Mouse (Mus musculus): Measurements from ENCODE around the gene Uvrag. TPM values are rescaled to one million over a fixed set of nuclear protein-coding genes. Genes with fewer than 3 reads are reported as not detected.
A peak's percentile ranks its signal among the peaks of the same experiment; 100 is the strongest.

Uvrag gene
- total RNA-seq, 4 experiments from 2014 or later, result 17.5 to 22.1 (median 20.3) TPM

DNA sequence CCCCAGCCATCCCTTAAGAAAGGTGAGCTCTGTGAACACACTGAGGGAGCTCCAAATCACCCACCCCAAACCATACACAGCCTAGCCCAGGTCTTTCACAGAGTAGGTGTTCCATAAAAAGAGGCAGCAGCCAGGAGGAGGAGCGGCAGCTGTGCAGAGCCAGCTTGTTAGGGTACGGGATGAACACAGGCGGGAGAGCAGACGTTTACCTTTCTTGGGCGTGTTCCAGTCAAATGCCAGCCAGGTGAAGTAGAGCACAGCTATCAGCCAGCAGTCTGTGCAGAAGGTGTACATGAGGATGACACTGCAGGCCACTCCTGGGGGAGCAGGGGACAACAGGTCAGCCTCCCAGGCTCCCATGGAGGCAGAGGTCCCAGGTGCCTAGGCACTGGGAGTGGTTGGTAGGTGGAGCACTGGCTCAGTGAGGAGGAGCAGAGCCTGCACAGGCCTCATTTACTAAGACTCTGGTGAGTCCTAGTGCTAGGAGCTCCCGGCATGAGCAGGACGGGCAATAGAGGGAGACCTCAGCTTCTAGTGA, 24.0 kb upstream of the Uvrag start:
- no peak for DNase-seq (ENCODE audit: low spot score)

DNA sequence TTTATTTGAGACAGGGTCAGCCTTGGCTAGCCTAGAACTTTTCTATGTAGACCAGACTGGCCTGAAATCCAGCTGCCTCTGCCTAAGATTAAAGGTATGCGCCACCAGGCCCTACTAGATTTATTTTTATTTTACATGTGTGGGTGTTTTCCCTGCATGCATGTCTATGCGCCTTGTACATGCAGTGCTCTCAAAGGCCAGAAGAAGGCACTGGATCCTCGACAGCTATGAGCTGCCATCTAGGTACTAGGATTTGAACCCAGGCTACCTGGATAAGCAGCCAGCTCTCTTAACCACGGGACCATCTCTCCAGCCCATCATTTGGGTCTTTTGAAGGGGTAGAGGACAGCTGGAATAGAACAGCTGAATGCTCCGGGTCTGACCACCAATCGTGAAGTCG, 21.5 kb upstream of the Uvrag start:
- DNase-seq (ENCODE audit: low spot score), result no peak

- DNase-seq (ENCODE audit: low spot score), result no peak
Observed at GRCm38 (mm10) chr7:99161961-99162360, 21.0 kb upstream of the Uvrag start.

DNA sequence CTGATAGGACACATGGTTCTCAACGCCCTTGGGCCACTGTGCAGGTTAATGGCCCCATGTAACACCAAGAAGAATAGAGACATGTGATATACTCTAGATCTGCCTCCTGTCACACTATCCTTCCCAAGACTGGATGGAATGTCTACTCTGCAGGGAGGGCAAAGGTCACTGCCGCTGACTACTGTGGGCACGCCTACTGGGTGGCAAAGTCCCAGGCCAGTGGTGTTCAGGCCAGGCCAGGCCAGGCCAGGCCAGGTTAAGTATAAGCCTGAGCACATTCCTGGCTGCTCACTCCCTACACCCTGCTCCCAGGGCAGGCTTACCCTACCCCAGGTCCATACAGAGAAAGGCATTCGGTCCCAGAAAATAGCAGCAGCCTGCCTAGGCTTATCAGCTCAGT, 20.6 kb upstream of the Uvrag start:
- peak; percentile 47 for DNase-seq (ENCODE audit: low spot score)

GRCm38 (mm10) chr7:99160995-99161394, 20.1 kb upstream of the Uvrag start:
- no peak for DNase-seq (ENCODE audit: low spot score)

GRCm38 (mm10) chr7:99159446-99159845, 18.5 kb upstream of the Uvrag start:
- DNase-seq (ENCODE audit: low spot score), result peak; percentile 33

DNA sequence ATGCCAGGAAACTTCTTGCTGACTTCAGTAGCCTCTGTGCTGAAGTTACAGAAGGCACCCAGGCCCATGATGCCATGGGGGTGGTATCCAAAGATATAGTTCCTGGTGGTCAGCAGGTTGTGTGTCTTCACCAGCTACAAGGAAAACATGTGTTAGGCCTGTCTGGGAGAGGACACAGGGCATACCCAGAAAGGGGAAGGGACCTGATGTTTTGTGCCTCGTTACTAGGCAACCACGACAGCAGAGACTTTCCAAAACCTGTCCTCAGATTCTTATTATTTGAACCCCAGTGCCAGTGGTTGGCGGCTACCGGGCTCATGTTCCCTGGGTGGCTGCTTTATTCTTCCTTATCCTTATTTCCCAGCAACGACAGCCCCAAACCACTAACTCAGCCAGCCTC, 18.0 kb upstream of the Uvrag start:
- DNase-seq (ENCODE audit: low spot score), result no peak

GRCm38 (mm10) chr7:99158011-99158410, 17.1 kb upstream of the Uvrag start:
- DNase-seq (ENCODE audit: low spot score), result no peak

DNA sequence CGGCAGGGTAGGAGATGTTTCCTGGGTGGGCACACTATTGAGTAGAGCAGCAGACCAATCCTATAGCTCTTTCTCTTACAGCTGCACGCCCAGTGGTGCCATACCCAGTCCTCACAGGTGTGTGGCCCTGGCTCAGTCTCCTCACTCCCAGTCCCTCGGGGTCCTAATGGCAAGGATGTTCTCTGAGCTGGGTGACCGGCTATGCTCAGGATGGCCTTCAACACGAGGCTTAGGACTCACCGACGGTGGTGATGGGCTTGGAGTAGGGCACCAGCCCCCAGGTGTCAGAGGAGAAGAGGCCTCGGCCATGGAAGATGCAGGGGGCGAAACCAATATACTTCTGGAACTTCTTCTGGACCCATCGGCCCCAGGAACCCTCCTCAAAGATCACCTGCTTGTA, 15.8 kb upstream of the Uvrag start:
- no peak for DNase-seq (ENCODE audit: low spot score)

GRCm38 (mm10) chr7:99155311-99156289, 14.7 kb upstream of the Uvrag start:
- no peak for DNase-seq (ENCODE audit: low spot score)

- no peak for DNase-seq (ENCODE audit: low spot score)
Observed at GRCm38 (mm10) chr7:99154648-99155151, 13.8 kb upstream of the Uvrag start.

- DNase-seq (ENCODE audit: low spot score), result no peak
Observed at GRCm38 (mm10) chr7:99153686-99154202, 12.8 kb upstream of the Uvrag start.

- no peak for DNase-seq (ENCODE audit: low spot score)
Observed at GRCm38 (mm10) chr7:99152756-99153155, 11.8 kb upstream of the Uvrag start.

DNA sequence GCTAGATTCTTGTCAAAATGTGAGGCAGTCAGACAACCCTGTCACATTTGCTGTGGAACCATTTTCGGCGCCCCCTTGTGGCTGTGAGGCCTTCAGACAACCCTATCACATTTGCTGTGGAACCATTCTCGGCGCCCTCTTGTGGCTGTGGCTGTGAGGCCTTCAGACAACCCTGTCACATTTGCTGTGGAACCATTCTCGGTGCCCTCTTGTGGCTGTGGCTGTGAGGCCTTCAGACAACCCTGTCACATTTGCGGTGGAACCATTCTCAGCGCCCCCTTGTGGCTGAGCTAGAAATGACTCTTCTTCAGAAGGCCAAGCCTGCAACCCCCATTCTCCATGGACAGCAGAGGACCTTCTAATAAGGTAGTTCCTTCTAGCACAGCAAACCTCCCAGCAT, 10.4 kb upstream of the Uvrag start:
- peak; percentile 96 for DNase-seq (ENCODE audit: low spot score)

DNA sequence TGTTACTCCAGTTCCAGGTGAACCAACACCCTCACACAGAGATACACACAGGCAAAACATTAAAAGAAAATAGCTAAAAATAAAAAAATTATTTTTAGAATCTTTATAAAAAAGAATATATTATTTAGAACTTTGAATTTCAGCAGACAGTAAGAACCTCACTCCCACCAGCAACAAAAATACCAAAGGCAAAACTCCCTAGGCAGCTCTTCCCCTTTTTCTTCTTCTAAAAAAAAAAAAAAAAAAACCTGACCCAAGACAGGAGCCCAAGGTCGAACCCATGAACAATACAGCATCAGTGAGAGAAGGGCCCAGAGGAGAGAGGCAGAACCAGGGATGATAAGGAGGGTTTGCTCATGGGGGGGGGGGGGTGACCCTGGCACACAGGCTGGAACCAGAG, 8.1 kb upstream of the Uvrag start:
- DNase-seq (ENCODE audit: low spot score), result no peak

DNA sequence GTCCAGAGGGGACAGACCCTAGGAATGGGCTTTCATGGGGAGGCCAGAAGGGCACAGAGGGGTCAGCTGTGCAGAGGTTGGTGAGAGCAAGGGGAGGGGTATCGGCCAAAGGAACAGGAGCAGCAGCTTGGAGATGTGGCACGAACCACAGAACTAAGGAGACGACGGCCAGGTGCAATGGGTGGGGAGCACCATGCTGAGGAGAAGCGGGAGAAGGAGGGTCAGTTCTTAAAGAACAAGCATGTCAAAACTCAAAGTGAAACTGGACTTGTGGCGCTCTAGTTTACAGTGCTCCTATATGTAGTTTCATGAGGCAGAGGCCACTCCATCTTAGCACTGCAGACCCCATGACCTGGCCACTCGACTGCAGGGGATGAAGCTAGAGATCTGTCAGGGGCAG, 6.6 kb upstream of the Uvrag start:
- DNase-seq (ENCODE audit: low spot score), result no peak

- DNase-seq (ENCODE audit: low spot score), result no peak
Observed at GRCm38 (mm10) chr7:99146906-99147305, 6.0 kb upstream of the Uvrag start.

DNA sequence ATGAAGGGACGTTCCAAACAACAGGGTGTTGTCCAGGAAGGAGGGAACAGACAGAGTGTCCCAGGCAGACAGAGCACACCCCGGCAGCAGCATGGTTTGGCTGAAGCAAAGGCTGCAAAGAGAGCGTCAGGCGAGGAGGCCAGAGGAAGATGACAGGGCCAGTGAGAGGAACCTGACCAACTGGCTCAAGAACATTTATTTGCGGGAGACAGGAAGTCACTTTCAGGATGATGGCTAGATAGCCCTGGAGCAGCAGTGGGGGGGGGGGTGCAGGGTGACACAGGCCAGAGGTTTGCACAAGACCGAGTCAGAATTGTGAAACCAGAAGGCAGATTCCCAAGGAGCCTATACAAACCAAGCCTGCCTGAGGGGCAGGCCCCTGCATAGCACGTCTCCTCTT, 5.1 kb upstream of the Uvrag start:
- DNase-seq (ENCODE audit: low spot score), result no peak

GRCm38 (mm10) chr7:99144616-99145015, 3.7 kb upstream of the Uvrag start:
- DNase-seq (ENCODE audit: low spot score), result no peak

GRCm38 (mm10) chr7:99143244-99143643, 2.3 kb upstream of the Uvrag start:
- no peak for DNase-seq (ENCODE audit: low spot score)

GRCm38 (mm10) chr7:99141919-99142606, 1.1 kb upstream of the Uvrag start:
- DNase-seq (ENCODE audit: low spot score), result no peak

- DNase-seq (ENCODE audit: low spot score), result no peak
Observed at GRCm38 (mm10) chr7:99140511-99140910, 430 bp downstream of the Uvrag start.

Measured in heart, adult 8-10 months (tissue).